Mouse (Mus musculus) megakaryocyte, adult 5-6 weeks (primary cell): ENCODE data around the gene Tmem240. TPM values are rescaled to one million over a fixed set of nuclear protein-coding genes. Genes with fewer than 3 reads are reported as not detected.
"Not testable (repeated sequence)": the region's sequence is repeated elsewhere in the genome, so short reads cannot be mapped to it uniquely, and the experiment has no call there.

ENCODE experiments used
- ATAC-seq: 2 replicates; pipeline ENCODE4 v1.8.0; 2016; ENCODE audit warnings: mild to moderate bottlenecking, inconsistent platforms; ENCODE audit not compliant: poor library complexity, severe bottlenecking
- total RNA-seq, 2 experiments: library from RNA; stranded (forward) in 1 of 2; stranded (reverse) in 1 of 2; fragments of 153-499, 151-499 nt in 1 of 2; fragments of 221-1000, 200-1000 nt in 1 of 2; gene quantifications; 2 replicates each; pipeline versions ENCODE4 v1.2.3 to v1.2.4; 2015 to 2017

The Tmem240 gene
- total RNA-seq, 2 experiments from 2014 or later = 0.09 to 0.18 TPM

GRCm38 (mm10) chr4:155734951-155735702 lies 527 bp downstream of the Tmem240 start:
- ATAC-seq = 0 out of 2 replicates have a peak, but pooled peaks have one; percentile 5

- ATAC-seq = no peak
These were observed 1.2 kb downstream of the Tmem240 start for GRCm38 (mm10) chr4:155735788-155736187.

GRCm38 (mm10) chr4:155736421-155736820 lies 1.8 kb downstream of the Tmem240 start:
- ATAC-seq = no peak

- ATAC-seq = no peak
These were observed 3.7 kb downstream of the Tmem240 start for GRCm38 (mm10) chr4:155738262-155738661.

- no peak for ATAC-seq
These were observed 4.6 kb downstream of the Tmem240 start for GRCm38 (mm10) chr4:155739152-155739551.

- ATAC-seq = no peak
These were observed 5.4 kb downstream of the Tmem240 start for GRCm38 (mm10) chr4:155739741-155740636.

- ATAC-seq = not testable (repeated sequence)
These were observed 6.1 kb downstream of the Tmem240 start for GRCm38 (mm10) chr4:155740681-155741080.

- no peak for ATAC-seq
These were observed 8.1 kb downstream of the Tmem240 start for GRCm38 (mm10) chr4:155742684-155743083.

GRCm38 (mm10) chr4:155744474-155744873 lies 9.9 kb downstream of the Tmem240 start:
- no peak for ATAC-seq

GRCm38 (mm10) chr4:155745136-155745535 lies 10.5 kb downstream of the Tmem240 start:
- no peak for ATAC-seq

GRCm38 (mm10) chr4:155746036-155746548 lies 11.5 kb downstream of the Tmem240 start:
- no peak for ATAC-seq

- ATAC-seq = no peak
These were observed 12.2 kb downstream of the Tmem240 start for GRCm38 (mm10) chr4:155746575-155747490.

- ATAC-seq = no peak
These were observed 22.4 kb downstream of the Tmem240 start for GRCm38 (mm10) chr4:155757011-155757410.

GRCm38 (mm10) chr4:155759862-155760612 lies 25.4 kb downstream of the Tmem240 start:
- 0 out of 2 replicates have a peak, but pooled peaks have one; percentile 20 for ATAC-seq

GRCm38 (mm10) chr4:155760613-155761355 lies 26.2 kb downstream of the Tmem240 start, which contains the start of gene Atad3a:
TSS of gene Atad3a (minus strand) at chr4:155761093.
- ATAC-seq = peak; percentile 99

GRCm38 (mm10) chr4:155761356-155762099 lies 26.9 kb downstream of the Tmem240 start:
- ATAC-seq = peak; percentile 24

- ATAC-seq = no peak
These were observed 27.8 kb downstream of the Tmem240 start for GRCm38 (mm10) chr4:155762357-155762756.

- ATAC-seq = no peak
These were observed 34.9 kb downstream of the Tmem240 start for GRCm38 (mm10) chr4:155769496-155769879.
